ENCODE assay signal across 24 mouse cellular contexts in genomic region chr6:111487556-111487955, GRCm38 (mm10).
"Had no signal": no experiment of that assay in that cellular context is flagged by ENCODE, and none has a peak within 500 bp of the region (broad histone marks: within the 10 kb centered on the region; RNA-seq: fewer than 3 reads in every experiment).

No protein-coding gene starts in this region.

- H3K36me3 ChIP-seq: embryonic facial prominence, embryonic 10.5 days; embryonic facial prominence, embryonic 12.5 days; embryonic facial prominence, embryonic 13.5 days; embryonic facial prominence, embryonic 15.5 days; forebrain, embryonic 10.5 days; forebrain, embryonic 12.5 days; forebrain, embryonic 15.5 days had no signal

- H3K9ac ChIP-seq: embryonic facial prominence, embryonic 12.5 days; embryonic facial prominence, embryonic 13.5 days; embryonic facial prominence, embryonic 15.5 days; forebrain, embryonic 12.5 days; forebrain, embryonic 13.5 days; forebrain, embryonic 15.5 days; forebrain, postnatal 0 days had no signal

- H3K9me3 ChIP-seq: embryonic facial prominence, embryonic 10.5 days; embryonic facial prominence, embryonic 12.5 days; embryonic facial prominence, embryonic 13.5 days; embryonic facial prominence, embryonic 15.5 days; forebrain, embryonic 10.5 days; forebrain, embryonic 12.5 days; forebrain, embryonic 13.5 days; forebrain, embryonic 15.5 days had no signal

- DNase-seq: cerebellum, adult 9-11 months; cerebellum, postnatal 10 days; cerebellum, postnatal 14 days; cerebellum, postnatal 25 days; cerebellum, postnatal 36 days; embryo, embryonic 11 days; forebrain, postnatal 0 days; gastrocnemius, adult 2 months; gastrocnemius, postnatal 10 days; gastrocnemius, postnatal 14 days; gastrocnemius, postnatal 25 days; gastrocnemius, postnatal 36 days; heart, adult 11 months; heart, adult 18-20 months; heart, adult 2 months had no signal

- H3K27ac ChIP-seq: embryonic facial prominence, embryonic 10.5 days; embryonic facial prominence, embryonic 12.5 days; embryonic facial prominence, embryonic 13.5 days; embryonic facial prominence, embryonic 15.5 days; forebrain, embryonic 10.5 days; forebrain, embryonic 12.5 days; forebrain, embryonic 13.5 days; forebrain, embryonic 15.5 days; gastrocnemius, adult 2 months; heart, adult 2 months had no signal

- H3K27me3 ChIP-seq: embryonic facial prominence, embryonic 12.5 days; embryonic facial prominence, embryonic 13.5 days; embryonic facial prominence, embryonic 15.5 days; forebrain, embryonic 12.5 days; forebrain, embryonic 13.5 days; forebrain, embryonic 15.5 days had no signal

- H3K4me1 ChIP-seq: embryonic facial prominence, embryonic 10.5 days; embryonic facial prominence, embryonic 12.5 days; embryonic facial prominence, embryonic 13.5 days; embryonic facial prominence, embryonic 15.5 days; forebrain, embryonic 10.5 days; forebrain, embryonic 12.5 days; forebrain, embryonic 13.5 days; forebrain, embryonic 15.5 days had no signal

- H3K4me3 ChIP-seq: embryonic facial prominence, embryonic 10.5 days; embryonic facial prominence, embryonic 12.5 days; embryonic facial prominence, embryonic 13.5 days; embryonic facial prominence, embryonic 15.5 days; erythroblast, embryonic 14.5 days; forebrain, embryonic 10.5 days; forebrain, embryonic 12.5 days; forebrain, embryonic 13.5 days; forebrain, embryonic 15.5 days; gastrocnemius, adult 2 months; heart, adult 2 months had no signal
